Mouse (Mus musculus): ENCODE data around the gene Ptprm. TPM values are rescaled to one million over a fixed set of nuclear protein-coding genes. Genes with fewer than 3 reads are reported as not detected.
A peak's percentile ranks its signal among the peaks of the same experiment; 100 is the strongest.

The Ptprm gene
- polyA plus RNA-seq, 1 experiment from 2014 or later, result 13.7 TPM

DNA sequence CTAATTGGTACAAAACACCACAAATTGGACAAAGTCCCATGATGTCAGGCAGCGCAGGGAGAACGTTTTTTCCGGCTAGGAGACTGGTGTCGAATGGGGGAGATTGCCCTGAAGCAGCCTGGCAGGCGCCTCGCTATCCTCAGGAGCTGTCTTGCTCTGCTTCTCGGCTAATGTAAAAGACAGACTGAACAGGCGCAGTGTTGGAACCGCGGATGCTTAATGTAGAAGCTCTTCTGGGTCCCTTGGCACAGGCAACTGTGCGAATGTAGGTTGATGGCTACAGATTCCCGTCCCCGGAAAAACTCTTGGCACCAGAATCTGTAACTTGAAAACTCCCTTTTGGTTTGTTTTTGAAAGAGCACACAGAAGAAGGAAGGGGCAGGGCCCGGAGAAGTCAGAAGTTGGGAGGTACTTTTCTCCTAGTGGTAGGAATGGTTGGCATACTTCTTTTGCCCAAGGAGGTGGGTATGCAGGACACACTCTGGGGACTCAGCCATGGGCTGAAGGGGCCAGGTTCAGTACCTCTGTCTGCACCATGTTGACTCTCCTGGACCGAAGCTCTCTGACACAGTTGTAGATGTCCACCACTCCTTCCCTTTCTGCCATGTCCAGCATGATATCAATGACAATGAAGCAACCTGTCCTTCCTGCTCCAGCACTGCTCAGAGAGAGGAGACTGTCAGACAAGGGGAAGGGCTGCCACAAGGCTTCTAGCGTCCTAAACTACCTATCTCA is 661.1 kb downstream of the Ptprm start:
- H3K4me1 ChIP-seq (replicated peaks; ENCODE audit: control insufficient read depth, insufficient read depth, low read length), result peaks cover 27% of the 10 kb centered on the region
- H3K27me3 ChIP-seq (replicated peaks; ENCODE audit: control insufficient read depth, insufficient read depth, low read length), result no peaks in the 10 kb centered on the region
- H3K4me3 ChIP-seq (replicated peaks; ENCODE audit: low read length), result no peak overlapping the region
- peak; percentile 12; the same call in 1 of the 2 replicates for ATAC-seq
- H3K9me3 ChIP-seq (ENCODE audit: control insufficient read depth, low read length), result no peaks in the 10 kb centered on the region
- no peak overlapping the region for H3K4me2 ChIP-seq (ENCODE audit: low read length)
- 71% methylated on average over 16 of the region's 16 CpGs for WGBS
- no peak overlapping the region for H3K27ac ChIP-seq (ENCODE audit: low read length)
- H3K36me3 ChIP-seq (ENCODE audit: control insufficient read depth, insufficient read depth), result no peaks in the 10 kb centered on the region
- no peak overlapping the region for H3K9ac ChIP-seq (replicated peaks; ENCODE audit: low read depth, low read length)

- Histone ChIP-seq H3K9me3 (ENCODE audit: control insufficient read depth, low read length) (no peaks in the 10 kb centered on the region), H3K36me3 (ENCODE audit: control insufficient read depth, insufficient read depth) (no peaks in the 10 kb centered on the region), H3K27me3 (replicated peaks; ENCODE audit: control insufficient read depth, insufficient read depth, low read length) (no peaks in the 10 kb centered on the region), H3K4me1 (replicated peaks; ENCODE audit: control insufficient read depth, insufficient read depth, low read length) (peaks cover 26% of the 10 kb centered on the region), H3K9ac (replicated peaks; ENCODE audit: low read depth, low read length) (no peak overlapping the region), H3K27ac (ENCODE audit: low read length) (peak overlapping the region; percentile 71; the same call in 1 of the 2 replicates), H3K4me2 (ENCODE audit: low read length) (no peak overlapping the region), H3K4me3 (replicated peaks; ENCODE audit: low read length) (no peak overlapping the region)
- ATAC-seq, result no peak
- WGBS, result 68% methylated on average over 9 of the region's 9 CpGs
These were observed 666.1 kb downstream of the Ptprm start for GRCm38 (mm10) chr17:66688179-66688578.

- ATAC-seq, result peak; percentile 34
- no peaks in the 10 kb centered on the region for H3K36me3 ChIP-seq (ENCODE audit: control insufficient read depth, insufficient read depth)
These were observed 666.7 kb downstream of the Ptprm start for GRCm38 (mm10) chr17:66687543-66687942.

DNA sequence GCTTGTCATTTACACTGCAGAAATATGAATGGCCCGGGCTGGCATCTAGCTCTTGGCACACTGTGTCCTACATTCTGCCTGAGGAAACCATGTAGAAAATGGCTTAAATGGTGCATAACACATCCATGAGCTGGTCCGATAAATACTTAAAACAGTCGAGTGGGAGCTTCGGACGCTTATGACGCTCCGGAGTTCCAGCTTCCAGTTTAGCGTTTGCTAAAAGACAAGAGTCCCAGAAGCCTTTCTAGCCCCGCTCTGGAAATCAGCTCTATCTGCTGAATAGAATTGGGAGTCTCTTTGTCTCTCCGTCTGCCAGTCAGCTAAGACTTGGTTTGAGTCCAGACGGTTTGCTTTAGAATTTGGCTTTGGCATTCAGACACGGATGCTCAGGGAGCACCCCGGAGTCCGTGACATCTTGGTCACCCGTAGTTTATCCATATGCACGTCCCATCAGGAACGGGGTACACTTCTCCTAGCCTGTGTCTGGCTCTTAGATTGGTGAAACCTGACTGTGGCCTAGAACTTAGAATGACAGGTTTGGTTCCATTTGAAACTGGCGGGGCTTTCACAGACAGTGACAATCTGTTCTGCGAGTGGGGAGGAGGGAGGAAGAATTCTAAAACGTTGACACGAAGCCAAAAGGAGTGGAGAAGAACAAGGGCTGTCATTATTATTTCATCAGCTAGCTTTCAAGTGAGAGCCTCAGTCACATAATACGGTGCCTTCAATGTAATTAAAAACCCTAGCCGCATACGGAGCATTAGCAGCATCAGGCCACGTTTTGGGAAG is 667.4 kb downstream of the Ptprm start:
- H3K27ac ChIP-seq (ENCODE audit: low read length), result peak overlapping the region; percentile 71
- H3K27me3 ChIP-seq (replicated peaks; ENCODE audit: control insufficient read depth, insufficient read depth, low read length), result no peaks in the 10 kb centered on the region
- peak; percentile 82 for ATAC-seq
- H3K36me3 ChIP-seq (ENCODE audit: control insufficient read depth, insufficient read depth), result no peaks in the 10 kb centered on the region
- H3K4me2 ChIP-seq (ENCODE audit: low read length), result peak overlapping the region; percentile 15; the same call in 1 of the 2 replicates
- no peak overlapping the region for H3K4me3 ChIP-seq (replicated peaks; ENCODE audit: low read length)
- H3K9me3 ChIP-seq (ENCODE audit: control insufficient read depth, low read length), result no peaks in the 10 kb centered on the region
- 18% methylated on average over 25 of the region's 25 CpGs for WGBS
- no peak overlapping the region for H3K9ac ChIP-seq (replicated peaks; ENCODE audit: low read depth, low read length)
- H3K4me1 ChIP-seq (replicated peaks; ENCODE audit: control insufficient read depth, insufficient read depth, low read length), result peaks cover 20% of the 10 kb centered on the region

More at GRCm38 (mm10) chr17:66687543-66687942, 666.7 kb downstream of the Ptprm start:
- no peak overlapping the region for H3K4me3 ChIP-seq (replicated peaks; ENCODE audit: low read length)
- H3K4me1 ChIP-seq (replicated peaks; ENCODE audit: control insufficient read depth, insufficient read depth, low read length), result peaks cover 20% of the 10 kb centered on the region
- WGBS, result 66% methylated on average over 4 of the region's 4 CpGs
- H3K4me2 ChIP-seq (ENCODE audit: low read length), result no peak overlapping the region
- H3K9me3 ChIP-seq (ENCODE audit: control insufficient read depth, low read length), result no peaks in the 10 kb centered on the region
- no peaks in the 10 kb centered on the region for H3K27me3 ChIP-seq (replicated peaks; ENCODE audit: control insufficient read depth, insufficient read depth, low read length)
- no peak overlapping the region for H3K9ac ChIP-seq (replicated peaks; ENCODE audit: low read depth, low read length)
- peak overlapping the region; percentile 71 for H3K27ac ChIP-seq (ENCODE audit: low read length)

DNA sequence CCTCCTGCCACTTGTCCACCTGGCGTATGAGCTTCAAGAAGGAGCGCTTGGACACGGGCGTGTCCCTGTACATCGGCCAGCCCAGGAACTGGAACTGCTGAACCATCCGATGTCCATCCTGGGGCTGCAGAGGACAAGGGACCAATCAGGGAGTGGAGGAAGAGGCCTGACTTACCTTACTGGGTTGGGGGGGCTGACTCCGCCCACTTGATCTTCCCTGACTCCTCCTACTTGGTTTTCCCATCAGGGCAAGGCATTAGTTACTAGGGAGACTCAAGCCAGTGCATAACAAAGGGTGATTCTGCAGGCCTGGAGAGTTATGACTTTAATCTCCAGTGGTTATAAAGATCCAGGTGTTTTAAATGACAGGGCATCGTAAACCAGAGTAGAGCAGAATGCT is 670.8 kb downstream of the Ptprm start:
- no peak overlapping the region for H3K27ac ChIP-seq (ENCODE audit: low read length)
- no peak overlapping the region for H3K9ac ChIP-seq (replicated peaks; ENCODE audit: low read depth, low read length)
- H3K4me1 ChIP-seq (replicated peaks; ENCODE audit: control insufficient read depth, insufficient read depth, low read length), result peaks cover 20% of the 10 kb centered on the region
- 79% methylated on average over 8 of the region's 8 CpGs for WGBS
- H3K9me3 ChIP-seq (ENCODE audit: control insufficient read depth, low read length), result no peaks in the 10 kb centered on the region
- no peak for ATAC-seq
- H3K36me3 ChIP-seq (ENCODE audit: control insufficient read depth, insufficient read depth), result no peaks in the 10 kb centered on the region
- no peak overlapping the region for H3K4me3 ChIP-seq (replicated peaks; ENCODE audit: low read length)
- no peak overlapping the region for H3K4me2 ChIP-seq (ENCODE audit: low read length)
- H3K27me3 ChIP-seq (replicated peaks; ENCODE audit: control insufficient read depth, insufficient read depth, low read length), result no peaks in the 10 kb centered on the region

GRCm38 (mm10) chr17:66680662-66681061 is 673.6 kb downstream of the Ptprm start:
- 27% methylated on average over 4 of the region's 4 CpGs for WGBS

GRCm38 (mm10) chr17:66674667-66675066 is 679.6 kb downstream of the Ptprm start:
- Histone ChIP-seq H3K9ac (replicated peaks; ENCODE audit: low read depth, low read length) (no peak overlapping the region), H3K4me1 (replicated peaks; ENCODE audit: control insufficient read depth, insufficient read depth, low read length) (peaks cover 6% of the 10 kb centered on the region; the same call in 1 of the 2 replicates), H3K4me3 (replicated peaks; ENCODE audit: low read length) (no peak overlapping the region), H3K27me3 (replicated peaks; ENCODE audit: control insufficient read depth, insufficient read depth, low read length) (no peaks in the 10 kb centered on the region), H3K36me3 (ENCODE audit: control insufficient read depth, insufficient read depth) (no peaks in the 10 kb centered on the region), H3K9me3 (ENCODE audit: control insufficient read depth, low read length) (no peaks in the 10 kb centered on the region), H3K4me2 (ENCODE audit: low read length) (no peak overlapping the region), H3K27ac (ENCODE audit: low read length) (no peak overlapping the region)
- WGBS, result 100% methylated on average over 2 of the region's 2 CpGs
- no peak for ATAC-seq

More at GRCm38 (mm10) chr17:66680662-66681061, 673.6 kb downstream of the Ptprm start:
- Histone ChIP-seq H3K9me3 (ENCODE audit: control insufficient read depth, low read length) (no peaks in the 10 kb centered on the region), H3K4me3 (replicated peaks; ENCODE audit: low read length) (no peak overlapping the region), H3K27ac (ENCODE audit: low read length) (no peak overlapping the region), H3K27me3 (replicated peaks; ENCODE audit: control insufficient read depth, insufficient read depth, low read length) (no peaks in the 10 kb centered on the region), H3K4me2 (ENCODE audit: low read length) (no peak overlapping the region), H3K9ac (replicated peaks; ENCODE audit: low read depth, low read length) (no peak overlapping the region), H3K36me3 (ENCODE audit: control insufficient read depth, insufficient read depth) (no peaks in the 10 kb centered on the region), H3K4me1 (replicated peaks; ENCODE audit: control insufficient read depth, insufficient read depth, low read length) (no peaks in the 10 kb centered on the region)
- ATAC-seq, result peak; percentile 59; the same call in 1 of the 2 replicates

- no peak for ATAC-seq
- no peak overlapping the region for H3K27ac ChIP-seq (ENCODE audit: low read length)
- no peaks in the 10 kb centered on the region for H3K36me3 ChIP-seq (ENCODE audit: control insufficient read depth, insufficient read depth)
- H3K4me3 ChIP-seq (replicated peaks; ENCODE audit: low read length), result no peak overlapping the region
- no peaks in the 10 kb centered on the region for H3K27me3 ChIP-seq (replicated peaks; ENCODE audit: control insufficient read depth, insufficient read depth, low read length)
- no peak overlapping the region for H3K4me2 ChIP-seq (ENCODE audit: low read length)
- peaks cover 6% of the 10 kb centered on the region; the same call in 1 of the 2 replicates for H3K4me1 ChIP-seq (replicated peaks; ENCODE audit: control insufficient read depth, insufficient read depth, low read length)
- 74% methylated on average over 16 of the region's 16 CpGs for WGBS
- H3K9ac ChIP-seq (replicated peaks; ENCODE audit: low read depth, low read length), result no peak overlapping the region
- no peaks in the 10 kb centered on the region for H3K9me3 ChIP-seq (ENCODE audit: control insufficient read depth, low read length)
These were observed 682.5 kb downstream of the Ptprm start for GRCm38 (mm10) chr17:66671715-66672230.

- WGBS, result 33% methylated on average over 8 of the region's 8 CpGs
- H3K4me2 ChIP-seq (ENCODE audit: low read length), result no peak overlapping the region
- no peak overlapping the region for H3K9ac ChIP-seq (replicated peaks; ENCODE audit: low read depth, low read length)
- no peaks in the 10 kb centered on the region for H3K9me3 ChIP-seq (ENCODE audit: control insufficient read depth, low read length)
- H3K27me3 ChIP-seq (replicated peaks; ENCODE audit: control insufficient read depth, insufficient read depth, low read length), result no peaks in the 10 kb centered on the region
- H3K4me1 ChIP-seq (replicated peaks; ENCODE audit: control insufficient read depth, insufficient read depth, low read length), result peaks cover 6% of the 10 kb centered on the region; the same call in 1 of the 2 replicates
- no peak for ATAC-seq
- no peak overlapping the region for H3K4me3 ChIP-seq (replicated peaks; ENCODE audit: low read length)
- no peak overlapping the region for H3K27ac ChIP-seq (ENCODE audit: low read length)
- no peaks in the 10 kb centered on the region for H3K36me3 ChIP-seq (ENCODE audit: control insufficient read depth, insufficient read depth)
These were observed 683.0 kb downstream of the Ptprm start for GRCm38 (mm10) chr17:66671287-66671686.
